Mouse (Mus musculus) ES-Bruce4 (cell line): ENCODE measurements around the gene Dnah8.

ENCODE experiments used
- CTCF ChIP-seq: IDR thresholded peaks from one replicate; pipeline ENCODE4 v1.8.1; 2011; ENCODE audit warnings: low read depth, low read length
- POLR2A ChIP-seq: IDR thresholded peaks from one replicate; pipeline ENCODE4 v1.8.1; 2011; ENCODE audit warnings: low read length; ENCODE audit not compliant: insufficient read depth

DNA sequence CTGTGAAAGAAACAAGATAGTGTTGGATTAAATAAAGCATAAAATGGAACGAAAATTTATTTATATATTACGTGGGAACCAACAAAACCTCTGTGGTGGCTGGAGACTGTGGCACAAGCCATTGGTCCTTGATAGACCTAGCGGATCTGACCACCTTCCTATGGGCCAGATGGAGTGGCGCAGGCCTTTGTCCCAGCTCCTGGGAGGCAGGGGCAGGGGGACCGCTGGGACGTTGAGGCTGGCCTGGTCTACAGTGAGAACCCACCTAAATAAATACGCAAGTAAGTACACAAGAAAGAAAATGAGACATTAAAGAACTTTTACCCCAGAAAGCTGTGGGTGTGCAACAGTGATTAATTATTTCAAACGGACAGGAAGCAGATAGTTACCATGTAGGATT, 156.9 kb downstream of the Dnah8 start:
- TF ChIP-seq CTCF, result no peak
- TF ChIP-seq POLR2A, result no peak
